Mouse (Mus musculus) midbrain, postnatal 0 days (tissue): Measurements from ENCODE around the gene Mpp6. TPM values are rescaled to one million over a fixed set of nuclear protein-coding genes. Genes with fewer than 3 reads are reported as not detected.
A peak's percentile ranks its signal among the peaks of the same experiment; 100 is the strongest.

Source experiments
- ATAC-seq: fragments of 200-750 bp; cut with Nextera tagmentation; 2 replicates; pipeline ENCODE4 v1.8.0; 2017; ENCODE audit warnings: moderate number of reproducible peaks, mild to moderate bottlenecking, moderate TSS enrichment, moderate library complexity; ENCODE audit not compliant: low FRiP score
- DNase-seq: peaks from one replicate; pipeline ENCODE4 v3.0.0-alpha.2; 2015; ENCODE audit warnings: low spot score
- H3K27ac ChIP-seq: fragments of 300-500 bp; sonication (generic); 2 replicates; pipeline ENCODE4 v1.5.1; 2014; ENCODE audit warnings: low read depth, mild to moderate bottlenecking, low read length, mixed read lengths
- H3K27me3 ChIP-seq: fragments of 300-500 bp; sonication (generic); 2 replicates; pipeline ENCODE4 v1.6.1; 2014; ENCODE audit warnings: low read length, control low read depth, mixed read lengths; ENCODE audit not compliant: insufficient read depth
- H3K36me3 ChIP-seq: fragments of 300-500 bp; sonication (generic); 2 replicates; pipeline ENCODE4 v1.6.1; 2014; ENCODE audit warnings: low read length, control low read depth, mixed read lengths; ENCODE audit not compliant: insufficient read depth
- H3K4me1 ChIP-seq: fragments of 300-500 bp; sonication (generic); 2 replicates; pipeline ENCODE4 v1.6.1; 2014; ENCODE audit warnings: mild to moderate bottlenecking, control low read depth, antibody characterized with exemption, low read length, mixed read lengths; ENCODE audit not compliant: insufficient read depth
- H3K4me2 ChIP-seq: fragments of 300-500 bp; sonication (generic); 2 replicates; pipeline ENCODE4 v1.6.1; 2014; ENCODE audit warnings: low read depth, mild to moderate bottlenecking, low read length, mixed read lengths; ENCODE audit not compliant: poor library complexity, severe bottlenecking
- H3K4me3 ChIP-seq: fragments of 300-500 bp; sonication (generic); 2 replicates; pipeline ENCODE4 v1.5.1; 2014; ENCODE audit warnings: low read depth, mild to moderate bottlenecking, low read length, moderate library complexity
- H3K9ac ChIP-seq: fragments of 300-500 bp; sonication (generic); replicated peaks from 2 replicates; pipeline ENCODE4 v1.6.1; 2014; ENCODE audit warnings: mild to moderate bottlenecking, low read length, moderate library complexity, mixed read lengths; ENCODE audit not compliant: poor library complexity, severe bottlenecking
- H3K9me3 ChIP-seq: fragments of 300-500 bp; sonication (generic); 2 replicates; pipeline ENCODE4 v1.6.1; 2016; ENCODE audit warnings: low read length, control low read depth
- CTCF ChIP-seq: IDR thresholded peaks from 2 replicates; pipeline ENCODE4 v1.5.1; 2016; ENCODE audit warnings: antibody characterized with exemption, mild to moderate bottlenecking
- WGBS: fragments of 180-500 bp; shearing (Covaris S2); extraction: QIAGEN DNeasy Blood & Tissue Kit; methylation state at CpG from one replicate; pipeline ENCODE4 v1.1.7; 2014; 5-methylcytosine and 5-hydroxymethylcytosine counted together
- polyA plus RNA-seq: library from polyadenylated mRNA; unstranded; fragments of >200 nt; fragmentation: Nextera tagmentation; extraction: Ambion mirVana; gene quantifications from 2 replicates; pipeline ENCODE4 v1.2.1, GENCODE M21; 2015
- total RNA-seq: library from RNA; depleted of rRNA; stranded (reverse); fragments of >200 nt; gene quantifications from 2 replicates; pipeline ENCODE4 v1.2.3, GENCODE M21; 2014; rRNA removed

Mpp6 gene
- total RNA-seq: 53.9 and 67.9 TPM in 2 replicates
- 46.7 and 56.1 TPM in 2 replicates for polyA plus RNA-seq

- Histone ChIP-seq H3K36me3 (no peaks in the 10 kb centered on the region), H3K9ac (peak within 1 kb of the TSS; percentile 67), H3K4me2 (peak within 1 kb of the TSS; percentile 75), H3K4me3 (peak within 1 kb of the TSS; percentile 92), H3K27ac (peak within 1 kb of the TSS; percentile 77), H3K4me1 (peaks cover 4% of the 10 kb centered on the region; the same call in 1 of the 2 replicates), H3K9me3 (no peaks in the 10 kb centered on the region), H3K27me3 (no peaks in the 10 kb centered on the region)
- peak; percentile 66 for TF ChIP-seq CTCF
- WGBS: 2% methylated on average over 64 of the region's 74 CpGs
- ATAC-seq: peak; percentile 93
- peak; percentile 88 for DNase-seq
These were observed at the start of gene Mpp6 for GRCm38 (mm10) chr6:50109757-50110378. Gene Mpp6, plus strand, starts transcription at chr6:50110241.

- Histone ChIP-seq H3K4me3 (no peak overlapping the region), H3K4me1 (no peaks in the 10 kb centered on the region), H3K27me3 (no peaks in the 10 kb centered on the region), H3K36me3 (no peaks in the 10 kb centered on the region), H3K27ac (no peak overlapping the region), H3K9me3 (no peaks in the 10 kb centered on the region), H3K4me2 (no peak overlapping the region), H3K9ac (no peak overlapping the region)
- TF ChIP-seq CTCF: no peak
- ATAC-seq: no peak
- WGBS: 86% methylated on average over 6 of the region's 6 CpGs
- no peak for DNase-seq
These were observed 43.9 kb upstream of the Mpp6 start for GRCm38 (mm10) chr6:50066172-50066571.

DNA sequence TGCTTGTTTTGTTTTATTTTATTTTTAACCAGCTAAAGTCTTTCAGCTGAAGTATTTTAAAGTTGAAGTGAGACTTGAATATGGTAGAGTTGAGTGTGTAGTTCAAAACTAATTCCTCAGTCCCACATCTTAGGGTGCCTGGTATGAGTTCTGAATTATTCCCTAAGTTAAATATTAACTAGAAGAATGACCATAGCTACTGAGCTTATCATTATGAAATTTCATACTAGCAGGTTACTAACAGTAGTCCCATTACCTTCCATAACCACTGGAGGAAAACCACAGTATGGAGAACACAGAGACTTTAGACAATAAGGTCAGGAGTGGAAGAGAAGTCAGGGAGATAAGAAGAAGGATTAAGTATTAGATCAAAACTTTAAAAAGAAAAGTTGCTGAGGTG lies 41.6 kb upstream of the Mpp6 start:
- Histone ChIP-seq H3K9ac (no peak overlapping the region), H3K27me3 (no peaks in the 10 kb centered on the region), H3K36me3 (no peaks in the 10 kb centered on the region), H3K4me1 (no peaks in the 10 kb centered on the region), H3K4me2 (no peak overlapping the region), H3K9me3 (no peaks in the 10 kb centered on the region), H3K4me3 (no peak overlapping the region), H3K27ac (no peak overlapping the region)
- ATAC-seq: no peak
- DNase-seq: no peak
- no peak for TF ChIP-seq CTCF

DNA sequence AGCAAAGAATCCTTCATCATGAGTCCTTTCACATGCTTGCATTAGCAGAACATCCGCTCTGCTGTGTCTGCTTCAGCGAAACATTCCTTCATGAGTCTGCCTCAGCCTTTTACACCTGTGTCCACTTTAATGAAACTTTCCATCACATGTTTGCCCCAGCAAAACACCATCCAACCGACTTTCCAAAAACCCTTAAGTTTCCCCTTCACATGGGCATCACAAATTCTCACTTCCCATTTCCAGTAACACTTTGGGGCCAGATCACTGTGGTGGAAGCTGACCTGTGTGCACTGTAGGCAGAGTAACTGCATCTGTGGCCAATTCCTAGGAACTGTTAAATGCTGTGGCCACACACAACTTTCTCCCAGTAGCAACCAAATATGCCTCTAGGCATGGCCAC lies 34.8 kb upstream of the Mpp6 start:
- TF ChIP-seq CTCF: no peak
- no peak overlapping the region for H3K9ac ChIP-seq
- H3K36me3 ChIP-seq: no peaks in the 10 kb centered on the region
- no peak for ATAC-seq
- no peak overlapping the region for H3K4me2 ChIP-seq
- no peak for DNase-seq
- WGBS: 92% methylated on average over 3 of the region's 3 CpGs
- H3K4me1 ChIP-seq: no peaks in the 10 kb centered on the region
- no peaks in the 10 kb centered on the region for H3K9me3 ChIP-seq
- no peak overlapping the region for H3K27ac ChIP-seq
- no peak overlapping the region for H3K4me3 ChIP-seq
- no peaks in the 10 kb centered on the region for H3K27me3 ChIP-seq

- Histone ChIP-seq H3K36me3 (no peaks in the 10 kb centered on the region), H3K4me3 (no peak overlapping the region), H3K4me2 (no peak overlapping the region), H3K4me1 (no peaks in the 10 kb centered on the region), H3K9ac (no peak overlapping the region), H3K27me3 (no peaks in the 10 kb centered on the region), H3K9me3 (no peaks in the 10 kb centered on the region), H3K27ac (no peak overlapping the region)
- WGBS: 62% methylated on average over 2 of the region's 2 CpGs
- no peak for ATAC-seq
- TF ChIP-seq CTCF: no peak
- no peak for DNase-seq
These were observed 33.6 kb upstream of the Mpp6 start for GRCm38 (mm10) chr6:50076473-50076872.

DNA sequence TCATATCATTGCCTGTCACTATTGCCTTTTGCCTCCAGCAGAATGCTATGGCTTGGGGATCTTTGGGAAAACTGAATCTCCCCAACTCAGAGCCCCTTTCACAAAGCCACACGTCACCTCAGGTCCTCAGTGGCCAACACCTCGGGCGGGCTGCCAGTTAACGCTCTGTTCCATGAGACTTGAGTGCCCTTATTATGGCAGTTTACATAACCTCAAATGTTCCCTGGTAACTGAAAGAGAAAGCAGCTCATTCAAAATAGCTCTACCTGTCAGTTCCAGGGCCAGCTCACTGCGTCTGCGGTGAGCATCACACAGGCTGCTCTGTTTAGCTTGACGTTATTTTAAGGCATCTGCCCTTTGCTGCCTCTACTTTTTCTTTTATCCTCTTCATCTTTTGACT lies 29.6 kb upstream of the Mpp6 start:
- no peak overlapping the region for H3K27ac ChIP-seq
- no peaks in the 10 kb centered on the region for H3K27me3 ChIP-seq
- H3K9me3 ChIP-seq: no peaks in the 10 kb centered on the region
- no peak for TF ChIP-seq CTCF
- no peaks in the 10 kb centered on the region for H3K36me3 ChIP-seq
- WGBS: 58% methylated on average over 7 of the region's 7 CpGs
- no peak overlapping the region for H3K9ac ChIP-seq
- ATAC-seq: no peak
- DNase-seq: no peak
- no peak overlapping the region for H3K4me3 ChIP-seq
- H3K4me1 ChIP-seq: no peaks in the 10 kb centered on the region
- no peak overlapping the region for H3K4me2 ChIP-seq
